Mouse (Mus musculus) adrenal gland (tissue): Measurements from ENCODE around the gene Esyt2.

ENCODE experiments used
- intact Hi-C: fragments of 180-260 bp; cut with DNase I; formaldehyde crosslinking; loops from one replicate; pipeline ENCODE4 v1.15.1; 2025

Esyt2 gene

DNA sequence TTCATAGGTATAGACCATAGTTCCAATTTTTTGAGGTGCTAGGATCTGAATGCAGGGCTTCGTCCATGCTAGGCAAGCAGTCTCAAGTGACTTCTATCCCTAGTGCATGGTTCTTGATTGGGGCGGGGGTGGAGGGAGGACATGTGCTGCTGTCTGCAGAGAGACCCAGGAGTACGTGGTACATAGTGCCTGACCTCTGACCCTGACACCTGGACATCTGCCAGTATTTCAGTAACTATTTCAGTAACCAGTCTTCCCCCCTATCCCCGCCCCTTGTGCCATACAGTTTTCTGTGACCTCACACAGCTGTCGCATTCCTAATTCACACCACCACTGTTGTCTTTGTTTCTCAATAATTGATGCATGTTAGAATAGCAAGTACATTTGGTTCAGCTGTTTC is 71.4 kb downstream of the Esyt2 start:
- intact Hi-C loops, result no loop called here

GRCm38 (mm10) chr12:116354694-116355093 is 73.7 kb downstream of the Esyt2 start:
- intact Hi-C loops, result no loop called here

DNA sequence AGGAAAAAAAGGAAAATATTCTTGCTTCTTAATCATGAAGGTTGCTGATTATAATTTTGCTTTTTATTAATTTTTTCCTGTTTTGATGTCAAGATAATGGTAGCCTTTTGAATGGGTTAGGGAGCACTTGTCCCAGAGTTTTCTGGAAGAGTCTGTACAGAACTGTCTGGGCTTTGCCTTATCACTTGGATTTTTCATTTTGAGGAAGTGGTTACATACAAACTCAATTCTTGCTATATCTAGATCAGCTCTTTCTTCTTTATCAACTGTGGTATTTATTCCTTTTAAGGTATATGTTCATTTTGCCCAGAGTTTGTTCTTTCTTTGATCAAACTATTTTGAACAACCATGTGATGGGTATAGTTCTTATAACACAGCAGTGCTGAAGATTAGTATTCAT is 81.1 kb downstream of the Esyt2 start:
- intact Hi-C loops, result no loop called here

GRCm38 (mm10) chr12:116366900-116367299 is 85.9 kb downstream of the Esyt2 start:
- intact Hi-C loops, result no loop called here

- intact Hi-C loops, result no loop called here
Measured at GRCm38 (mm10) chr12:116367346-116367745, 86.3 kb downstream of the Esyt2 start.

GRCm38 (mm10) chr12:116368857-116369256 is 87.9 kb downstream of the Esyt2 start:
- intact Hi-C loops, result no loop called here

- intact Hi-C loops, result no loop called here
Measured at GRCm38 (mm10) chr12:116383101-116383500, 102.1 kb downstream of the Esyt2 start.

GRCm38 (mm10) chr12:116383995-116384394 is 103.0 kb downstream of the Esyt2 start:
- intact Hi-C loops, result no loop called here

DNA sequence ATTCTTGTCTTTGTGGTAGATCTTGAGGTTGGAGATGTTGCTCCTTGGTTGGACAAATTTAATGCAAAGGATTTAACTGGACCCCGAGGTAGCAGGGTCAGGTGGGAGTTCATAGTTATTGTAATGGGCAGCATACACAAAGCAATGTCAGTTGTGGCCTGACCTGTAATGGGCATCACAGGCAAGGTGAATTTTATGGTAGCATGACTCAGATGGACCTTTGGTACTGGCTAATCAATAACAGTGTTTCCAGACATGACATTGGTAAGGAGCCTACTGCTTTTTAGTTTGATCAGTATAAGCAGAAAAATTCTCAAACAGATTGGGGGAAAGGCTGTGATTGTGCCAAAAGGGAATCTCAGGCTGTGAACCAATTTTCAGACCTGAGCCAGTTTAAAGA is 105.8 kb downstream of the Esyt2 start:
- intact Hi-C loops, result no loop called here

GRCm38 (mm10) chr12:116389868-116390267 is 108.9 kb downstream of the Esyt2 start:
- intact Hi-C loops, result no loop called here

DNA sequence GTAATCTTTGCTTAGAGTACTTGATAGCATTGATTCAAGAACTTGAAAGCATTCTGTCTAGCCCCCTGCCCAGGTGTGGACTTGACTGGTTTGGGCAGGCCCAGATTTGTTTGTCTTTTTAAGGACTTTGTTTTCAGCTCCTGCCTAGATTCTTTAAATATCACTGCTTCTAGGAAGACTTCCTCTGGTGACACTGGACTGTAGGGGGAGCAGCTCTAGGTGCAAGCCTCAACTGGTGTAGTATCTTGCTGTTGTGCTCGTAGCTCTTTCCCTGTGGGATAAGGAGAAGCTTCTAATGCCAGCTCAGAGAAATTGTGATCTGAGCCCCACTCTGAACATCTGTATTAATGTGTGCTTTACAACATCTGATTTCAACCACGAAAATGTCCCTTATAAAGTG is 113.3 kb downstream of the Esyt2 start:
- intact Hi-C loops, result no loop called here

GRCm38 (mm10) chr12:116395312-116395711 is 114.3 kb downstream of the Esyt2 start:
- intact Hi-C loops, result no loop called here

GRCm38 (mm10) chr12:116396072-116396695 is 115.2 kb downstream of the Esyt2 start:
- intact Hi-C loops, result no loop called here

- intact Hi-C loops, result no loop called here
Measured at GRCm38 (mm10) chr12:116404012-116404679, 123.2 kb downstream of the Esyt2 start.

DNA sequence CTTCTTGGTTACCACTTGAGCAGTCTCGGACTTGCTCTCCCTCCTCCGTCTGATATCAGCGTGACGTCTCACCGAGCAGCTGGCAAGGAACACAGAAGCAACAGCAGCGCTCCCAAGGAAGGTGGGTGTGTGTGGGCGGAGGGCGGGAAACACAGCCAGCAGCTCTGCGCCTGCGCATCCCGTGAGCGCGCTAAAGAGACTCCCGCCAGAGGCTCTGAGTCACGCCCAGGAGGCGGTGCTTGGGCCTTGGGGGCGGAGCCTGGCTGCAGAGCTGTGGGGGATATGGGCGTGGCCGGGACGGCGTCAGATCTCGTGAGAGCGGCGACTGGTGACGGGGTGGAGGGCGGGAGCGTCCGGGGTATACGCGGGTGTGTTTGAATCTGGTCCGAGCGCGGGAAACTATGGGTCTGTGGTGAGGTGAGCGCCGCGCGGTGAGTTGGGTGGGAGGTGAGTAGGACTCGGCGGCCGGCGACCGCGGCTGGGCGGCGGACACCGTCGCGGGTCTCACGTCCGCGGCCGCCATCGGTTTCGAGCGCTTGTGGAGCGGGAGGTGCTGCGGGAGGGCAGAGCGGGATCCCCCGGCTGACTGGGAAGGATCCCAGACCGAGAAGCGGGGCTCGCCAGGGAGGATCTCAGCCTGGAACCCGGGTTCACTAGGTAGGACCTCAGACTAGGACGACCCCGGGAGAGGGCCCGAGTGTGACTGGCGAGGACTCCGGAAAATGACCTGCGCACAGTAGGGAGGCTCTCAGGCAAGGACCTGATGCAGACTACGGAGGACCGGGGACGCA is 124.2 kb downstream of the Esyt2 start, which contains the start of gene Ncapg2:
Ncapg2 (plus strand) TSS at position 358 of the 791 bp plus-strand sequence.
- intact Hi-C loops, result no loop called here

DNA sequence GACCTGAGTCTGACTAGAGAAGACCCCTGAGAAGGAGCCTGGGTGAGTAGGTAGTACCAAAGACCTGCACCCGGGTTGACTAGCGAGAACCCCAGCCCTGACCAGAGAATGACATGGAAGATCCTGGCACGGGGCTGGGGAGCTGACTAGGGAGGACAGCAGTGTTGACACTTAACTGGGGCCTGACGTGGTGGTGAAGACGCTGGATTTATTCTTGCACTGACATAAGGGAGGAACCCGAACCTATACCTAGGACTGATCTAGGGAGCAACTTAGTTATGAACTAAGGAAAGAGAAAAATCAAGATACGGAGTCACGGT is 124.8 kb downstream of the Esyt2 start:
- intact Hi-C loops, result no loop called here

DNA sequence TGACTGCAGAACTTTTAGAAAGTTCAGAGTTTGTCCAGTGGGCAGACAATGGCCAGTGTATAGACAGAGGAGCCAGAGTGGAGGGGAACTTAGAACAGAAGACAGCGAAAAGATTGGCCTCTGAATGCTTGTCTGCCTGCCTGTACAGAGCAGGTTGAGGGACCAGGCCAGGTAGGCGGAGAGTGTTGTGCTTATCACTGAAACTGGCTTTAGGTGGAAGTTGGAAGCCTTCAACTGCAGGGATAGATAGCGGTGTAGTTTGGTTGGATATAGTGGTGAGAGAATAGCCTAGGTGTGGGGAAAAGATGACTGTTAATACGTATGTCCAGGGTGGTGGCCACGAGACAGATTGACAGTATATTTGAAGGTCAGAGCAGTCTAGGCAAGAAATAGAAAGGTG is 126.9 kb downstream of the Esyt2 start:
- intact Hi-C loops, result no loop called here

DNA sequence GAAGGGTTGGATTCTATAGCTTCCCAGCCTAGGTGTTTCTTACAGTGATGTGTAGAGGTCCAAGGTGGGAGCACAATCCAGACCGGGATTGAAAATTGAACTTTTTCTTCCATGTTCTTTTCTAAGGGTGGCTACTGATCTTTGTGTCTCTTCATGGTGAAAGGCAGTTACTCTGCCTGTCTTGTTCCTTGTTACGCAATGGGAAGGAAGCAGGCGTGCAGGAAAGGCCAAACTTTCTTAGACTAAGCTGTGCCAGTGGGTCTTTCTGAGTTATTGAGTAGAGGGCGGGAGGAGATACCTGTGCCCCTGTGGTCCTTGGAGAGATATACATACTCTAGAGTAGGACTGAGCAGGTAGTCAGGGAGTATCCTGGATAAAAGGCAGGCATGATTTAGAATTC is 133.9 kb downstream of the Esyt2 start:
- intact Hi-C loops, result no loop called here

DNA sequence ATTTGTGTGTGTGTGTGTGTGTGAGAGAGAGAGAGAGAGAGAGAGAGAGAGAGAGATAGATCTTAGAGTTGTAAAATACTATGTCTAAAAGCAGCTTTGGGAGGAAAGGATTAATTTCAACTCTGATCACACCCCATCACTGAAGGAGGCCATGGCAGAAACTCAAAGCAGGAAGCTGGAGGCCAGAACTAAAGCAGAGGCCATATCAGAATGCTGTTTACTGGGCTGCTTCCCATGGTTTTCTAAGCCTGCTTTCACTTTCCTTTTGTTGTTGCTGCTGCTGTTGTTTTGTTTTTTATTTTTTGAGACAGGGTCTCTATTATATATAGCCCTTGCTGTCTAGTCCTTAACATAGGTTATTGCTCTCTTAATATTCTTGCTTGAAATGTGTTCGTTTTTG is 135.5 kb downstream of the Esyt2 start:
- intact Hi-C loops, result no loop called here

GRCm38 (mm10) chr12:116421656-116422055 is 140.7 kb downstream of the Esyt2 start:
- intact Hi-C loops, result no loop called here

DNA sequence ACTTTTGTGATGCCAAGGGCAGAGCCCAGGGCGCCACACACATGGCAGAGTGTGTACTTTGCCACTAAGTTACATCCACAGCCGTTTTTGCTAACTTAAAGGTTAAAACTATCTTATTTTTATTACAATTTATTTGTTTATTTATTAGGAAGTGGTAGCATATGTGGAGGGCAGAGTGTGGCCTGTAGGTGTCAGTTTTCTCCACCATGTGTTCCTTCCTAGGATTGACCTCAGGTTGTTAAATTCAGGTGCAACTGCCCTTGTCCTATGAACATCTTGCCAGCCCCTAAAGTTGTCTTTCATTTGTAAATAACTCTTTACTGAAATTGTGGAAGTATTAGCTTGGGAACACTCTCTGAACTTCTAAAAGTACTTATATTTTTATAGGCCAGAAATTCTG is 144.4 kb downstream of the Esyt2 start:
- intact Hi-C loops, result no loop called here

DNA sequence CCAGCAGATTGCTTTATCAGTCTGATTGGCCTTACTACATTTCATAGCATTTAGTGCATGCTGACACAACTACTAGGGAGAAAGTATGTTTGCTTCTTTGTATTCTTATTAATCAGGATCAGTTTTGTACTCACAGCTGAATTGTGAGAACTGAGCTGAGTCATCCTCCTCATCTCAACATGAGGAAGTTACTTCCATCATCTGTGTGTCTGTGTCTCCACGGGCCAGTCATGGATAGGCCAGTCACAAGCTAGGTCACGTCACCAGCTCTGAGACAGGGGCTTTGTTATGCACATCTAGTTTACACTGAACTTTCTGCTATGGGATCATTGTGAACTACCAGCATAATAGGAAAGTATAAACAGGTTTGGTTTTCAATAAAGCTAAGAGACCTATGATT is 152.7 kb downstream of the Esyt2 start:
- intact Hi-C loops, result no loop called here

GRCm38 (mm10) chr12:116435232-116435631 is 154.2 kb downstream of the Esyt2 start:
- intact Hi-C loops, result no loop called here
